Mouse (Mus musculus): ENCODE measurements around the gene Cdk2ap2.

GRCm38 (mm10) chr19:4089128-4089527, 7.9 kb upstream of the Cdk2ap2 start:
- TF ChIP-seq POLR2A (IDR thresholded peaks at IDR 0.05; ENCODE audit: insufficient read depth, low read length) (no peak), CTCF (IDR thresholded peaks at IDR 0.05; ENCODE audit: low read depth, low read length) (no peak), EP300 (IDR thresholded peaks at IDR 0.05; ENCODE audit: insufficient read depth, low read depth, low read length) (no peak)

Data from ES-Bruce4 (cell line).